27 mouse cellular contexts compared by ENCODE assay signal in the genomic region with DNA sequence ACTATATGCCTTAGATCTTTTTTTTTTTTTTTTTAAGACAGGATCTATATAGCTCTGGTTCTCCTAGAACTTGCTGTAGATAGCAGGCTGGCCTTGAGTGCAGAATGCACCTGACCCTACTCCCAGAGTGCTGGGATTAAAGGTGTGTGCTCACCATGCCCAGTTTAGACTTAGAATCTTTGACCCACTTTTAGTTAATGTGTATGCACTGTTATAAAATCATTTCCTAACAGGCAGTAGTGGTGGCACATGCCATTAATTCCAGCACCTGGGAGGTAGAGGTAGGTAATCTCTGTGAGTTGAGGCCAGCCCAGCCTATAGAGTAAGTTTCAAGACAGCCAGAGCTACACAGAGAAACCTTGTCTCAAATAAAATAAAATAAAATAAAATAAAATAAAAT. TPM values are rescaled to one million over a fixed set of nuclear protein-coding genes. Genes with fewer than 3 reads are reported as not detected.
DNase-seq lines count a peak whose midpoint lies in the region; ATAC-seq and TF ChIP-seq lines count a peak whose summit lies in the region.
"Had no signal": no experiment of that assay in that cellular context is flagged by ENCODE, and none has a peak within 500 bp of the region (broad histone marks: within the 10 kb centered on the region; RNA-seq: fewer than 3 reads in every experiment).

No protein-coding gene starts in this region.

- ATAC-seq in kidney, embryonic 16.5 days (ENCODE audit: low FRiP score, low TSS enrichment), result peak; percentile 93
- no peak for ATAC-seq in hindbrain, embryonic 14.5 days (ENCODE audit: low FRiP score)
- ATAC-seq: forebrain, embryonic 16.5 days had no signal

- H3K27me3 ChIP-seq in kidney, adult 2 months (replicated peaks; ENCODE audit: control insufficient read depth, insufficient read depth, low read length), result no peaks in the 10 kb centered on the region
- no peaks in the 10 kb centered on the region for H3K27me3 ChIP-seq in kidney, embryonic 16.5 days (ENCODE audit: insufficient read depth, low read length)
- H3K27me3 ChIP-seq in hindbrain, embryonic 14.5 days (ENCODE audit: control insufficient read depth, insufficient read depth, low read length), result no peaks in the 10 kb centered on the region
- H3K27me3 ChIP-seq: embryonic facial prominence, embryonic 13.5 days; forebrain, embryonic 12.5 days; hindbrain, embryonic 13.5 days had no signal

- no peak overlapping the region for H3K4me3 ChIP-seq in kidney, adult 2 months (ENCODE audit: insufficient read depth, low read depth, low read length)
- H3K4me3 ChIP-seq in kidney, embryonic 16.5 days (ENCODE audit: low read length), result no peak overlapping the region
- no peak overlapping the region for H3K4me3 ChIP-seq in hindbrain, embryonic 14.5 days (replicated peaks; ENCODE audit: low read length)
- H3K4me3 ChIP-seq: embryonic facial prominence, embryonic 13.5 days; forebrain, embryonic 12.5 days; heart, embryonic 10.5 days; hindbrain, embryonic 13.5 days had no signal

- H3K9ac ChIP-seq in kidney, embryonic 16.5 days (replicated peaks; ENCODE audit: low read length), result no peak overlapping the region
- H3K9ac ChIP-seq in hindbrain, embryonic 14.5 days, result no peak overlapping the region
- H3K9ac ChIP-seq: embryonic facial prominence, embryonic 13.5 days; forebrain, embryonic 12.5 days; hindbrain, embryonic 13.5 days had no signal

- no peak overlapping the region for H3K4me2 ChIP-seq in kidney, embryonic 16.5 days (replicated peaks; ENCODE audit: low read depth, low read length)
- H3K4me2 ChIP-seq in hindbrain, embryonic 14.5 days (replicated peaks), result no peak overlapping the region
- H3K4me2 ChIP-seq: embryonic facial prominence, embryonic 13.5 days; forebrain, embryonic 12.5 days; hindbrain, embryonic 13.5 days had no signal

- peaks cover 5% of the 10 kb centered on the region for H3K36me3 ChIP-seq in kidney, adult 2 months (ENCODE audit: control insufficient read depth, insufficient read depth, low read length)
- peaks cover 25% of the 10 kb centered on the region for H3K36me3 ChIP-seq in kidney, embryonic 16.5 days (ENCODE audit: insufficient read depth, low read length)
- H3K36me3 ChIP-seq in hindbrain, embryonic 14.5 days (replicated peaks; ENCODE audit: control insufficient read depth, insufficient read depth), result peaks cover 34% of the 10 kb centered on the region

- peak; percentile 85 for DNase-seq in kidney, adult 2 months
- DNase-seq in kidney, adult 8-10 months, result peak; percentile 70 to 86
- DNase-seq in kidney, postnatal 25 days, result peak; percentile 53 to 78
- no peak for DNase-seq in heart, postnatal 4 days
- DNase-seq in hindbrain, embryonic 14.5 days (ENCODE audit: low spot score), result no peak
- no peak for DNase-seq in adrenal gland, adult 8-10 months
- DNase-seq: adrenal gland, adult 2 months; cerebellum, adult 11 months; cerebellum, adult 8-10 months; cerebellum, postnatal 14 days; gastrocnemius, postnatal 10 days; heart, adult 18-20 months; heart, postnatal 10 days had no signal

- TF ChIP-seq CTCF in kidney, adult 2 months (conservative IDR thresholded peaks at IDR 0.05; ENCODE audit: insufficient read depth, insufficient read length, low read depth, low read length), result no peak

- no peak overlapping the region for H3K27ac ChIP-seq in kidney, adult 2 months (ENCODE audit: insufficient read depth, low read depth, low read length)
- no peak overlapping the region for H3K27ac ChIP-seq in kidney, embryonic 16.5 days (ENCODE audit: low read length)
- H3K27ac ChIP-seq in hindbrain, embryonic 14.5 days, result no peak overlapping the region
- H3K27ac ChIP-seq: embryonic facial prominence, embryonic 13.5 days; forebrain, embryonic 12.5 days; heart, embryonic 10.5 days; hindbrain, embryonic 13.5 days had no signal

- 0 out of 2 replicates have a peak, but pooled peaks cover 3% of the 10 kb centered on the region for H3K9me3 ChIP-seq in kidney, embryonic 16.5 days (ENCODE audit: low read length)
- peaks cover 5% of the 10 kb centered on the region; the same call in 1 of the 2 replicates for H3K9me3 ChIP-seq in hindbrain, embryonic 14.5 days (ENCODE audit: control insufficient read depth, low read length)
- H3K9me3 ChIP-seq: forebrain, embryonic 12.5 days; hindbrain, embryonic 13.5 days had no signal

- H3K4me1 ChIP-seq in kidney, adult 2 months (ENCODE audit: control insufficient read depth, insufficient read depth, low read length), result peaks cover 15% of the 10 kb centered on the region
- no peaks in the 10 kb centered on the region for H3K4me1 ChIP-seq in kidney, embryonic 16.5 days (ENCODE audit: insufficient read depth, low read length)
- no peaks in the 10 kb centered on the region for H3K4me1 ChIP-seq in hindbrain, embryonic 14.5 days (replicated peaks; ENCODE audit: control insufficient read depth, insufficient read depth, low read length)
- H3K4me1 ChIP-seq: embryonic facial prominence, embryonic 13.5 days; forebrain, embryonic 12.5 days; heart, embryonic 10.5 days; hindbrain, embryonic 13.5 days had no signal

- TF ChIP-seq POLR2A in kidney, adult 2 months (IDR thresholded peaks at IDR 0.05; ENCODE audit: low read depth, low read length), result no peak

RNA-seq across cellular contexts. Expression of a gene that starts 14.0 kb away (rescaled TPM):
- polyA plus RNA-seq in kidney, adult 2 months (2012; rRNA removed), result 1.7 and 2.1 TPM in 2 replicates
- polyA plus RNA-seq in kidney, embryonic 16.5 days (2015; fragmentation: Nextera tagmentation; extraction: Ambion mirVana), result 0.21 and 0.28 TPM in 2 replicates
- under 1 TPM; 0.81 to 0.91 TPM for total RNA-seq in heart, postnatal 4 days (2021)
- polyA plus RNA-seq in hindbrain, embryonic 14.5 days (2014; fragmentation: Nextera tagmentation; extraction: Ambion mirVana), result 0.68 TPM in 1 of 2 replicates, not detected in the other
- total RNA-seq in adrenal gland, adult 8-10 months (2022), result 1 to 10 TPM in 3 of 4 experiments, under 1 TPM in 1; 0.44 to 4.3 (median 2.1) TPM
- total RNA-seq: ES-E14; heart, adult 18-20 months; hematopoietic stem cell, adult 5-6 weeks had no signal
- polyA plus RNA-seq: embryonic facial prominence, embryonic 13.5 days; forebrain, embryonic 12.5 days; forebrain, embryonic 16.5 days; heart, embryonic 10.5 days; heart, embryonic 14.5 days; hindbrain, embryonic 13.5 days had no signal

RNA-seq across cellular contexts. Expression of a gene that starts 22.3 kb away (rescaled TPM):
- polyA plus RNA-seq in kidney, adult 2 months (2012; rRNA removed), result 34.8 and 36.2 TPM in 2 replicates
- 71.2 and 71.9 TPM in 2 replicates for polyA plus RNA-seq in kidney, embryonic 16.5 days (2015; fragmentation: Nextera tagmentation; extraction: Ambion mirVana)
- 10 to 100 TPM; 44.4 to 48.0 TPM for total RNA-seq in heart, postnatal 4 days (2021)
- polyA plus RNA-seq in hindbrain, embryonic 14.5 days (2014; fragmentation: Nextera tagmentation; extraction: Ambion mirVana), result 22.2 and 22.6 TPM in 2 replicates
- total RNA-seq in adrenal gland, adult 8-10 months (2022), result 10 to 100 TPM; 48.8 to 67.7 (median 62.8) TPM

RNA-seq across cellular contexts. Expression of a gene that starts 28.6 kb away (rescaled TPM):
- polyA plus RNA-seq in kidney, adult 2 months (2012; rRNA removed), result not detected in 2 replicates
- not detected in 2 replicates for polyA plus RNA-seq in kidney, embryonic 16.5 days (2015; fragmentation: Nextera tagmentation; extraction: Ambion mirVana)
- not detected for total RNA-seq in heart, postnatal 4 days (2021)
- polyA plus RNA-seq in hindbrain, embryonic 14.5 days (2014; fragmentation: Nextera tagmentation; extraction: Ambion mirVana), result not detected in 2 replicates
- not detected for total RNA-seq in adrenal gland, adult 8-10 months (2022)
- total RNA-seq: adrenal gland, adult 2 months; adrenal gland, postnatal 4 days; ES-E14; gastrocnemius, postnatal 10 days; gastrocnemius, postnatal 4 days; heart, adult 18-20 months; heart, postnatal 10 days; hematopoietic stem cell, adult 5-6 weeks had no signal
- polyA plus RNA-seq: adrenal gland, adult 2 months; brain, embryonic 14.5 days; cortical plate, adult 2 months; embryonic facial prominence, embryonic 13.5 days; forebrain, embryonic 12.5 days; forebrain, embryonic 16.5 days; frontal cortex, adult 2 months; heart, embryonic 10.5 days; heart, embryonic 14.5 days; hindbrain, embryonic 13.5 days had no signal

RNA-seq across cellular contexts. Expression of a gene that starts 32.0 kb away (rescaled TPM):
- 34.5 and 38.4 TPM in 2 replicates for polyA plus RNA-seq in kidney, adult 2 months (2012; rRNA removed)
- 11.4 and 12.4 TPM in 2 replicates for polyA plus RNA-seq in kidney, embryonic 16.5 days (2015; fragmentation: Nextera tagmentation; extraction: Ambion mirVana)
- total RNA-seq in heart, postnatal 4 days (2021), result 10 to 100 TPM; 25.5 to 26.5 TPM
- polyA plus RNA-seq in hindbrain, embryonic 14.5 days (2014; fragmentation: Nextera tagmentation; extraction: Ambion mirVana), result 25.7 and 31.6 TPM in 2 replicates
- 10 to 100 TPM; 49.4 to 93.5 (median 75.7) TPM for total RNA-seq in adrenal gland, adult 8-10 months (2022)

RNA-seq across cellular contexts. Expression of a gene that starts 38.7 kb away (rescaled TPM):
- polyA plus RNA-seq in kidney, adult 2 months (2012; rRNA removed), result not detected in 2 replicates
- polyA plus RNA-seq in kidney, embryonic 16.5 days (2015; fragmentation: Nextera tagmentation; extraction: Ambion mirVana), result not detected in 2 replicates
- not detected for total RNA-seq in heart, postnatal 4 days (2021)
- not detected in 2 replicates for polyA plus RNA-seq in hindbrain, embryonic 14.5 days (2014; fragmentation: Nextera tagmentation; extraction: Ambion mirVana)
- total RNA-seq in adrenal gland, adult 8-10 months (2022), result not detected
- total RNA-seq: adrenal gland, adult 2 months; adrenal gland, postnatal 4 days; ES-E14; gastrocnemius, postnatal 10 days; gastrocnemius, postnatal 4 days; heart, adult 18-20 months; heart, postnatal 10 days; hematopoietic stem cell, adult 5-6 weeks had no signal
- polyA plus RNA-seq: adrenal gland, adult 2 months; brain, embryonic 14.5 days; cortical plate, adult 2 months; embryonic facial prominence, embryonic 13.5 days; forebrain, embryonic 12.5 days; forebrain, embryonic 16.5 days; frontal cortex, adult 2 months; heart, embryonic 10.5 days; heart, embryonic 14.5 days; hindbrain, embryonic 13.5 days had no signal

Comparison
In these comparisons a context has a peak if more than half of its experiments do, and no peak if none do; other contexts are left out.
1. DNase-seq: peak in kidney, adult 2 months (single experiment), kidney, adult 8-10 months (2 of 2) and kidney, postnatal 25 days (2 of 2); none in heart, postnatal 4 days (single experiment), hindbrain, embryonic 14.5 days (single experiment) and adrenal gland, adult 8-10 months (single experiment).